Mouse (Mus musculus): ENCODE data around the gene Sirt3.

DNA sequence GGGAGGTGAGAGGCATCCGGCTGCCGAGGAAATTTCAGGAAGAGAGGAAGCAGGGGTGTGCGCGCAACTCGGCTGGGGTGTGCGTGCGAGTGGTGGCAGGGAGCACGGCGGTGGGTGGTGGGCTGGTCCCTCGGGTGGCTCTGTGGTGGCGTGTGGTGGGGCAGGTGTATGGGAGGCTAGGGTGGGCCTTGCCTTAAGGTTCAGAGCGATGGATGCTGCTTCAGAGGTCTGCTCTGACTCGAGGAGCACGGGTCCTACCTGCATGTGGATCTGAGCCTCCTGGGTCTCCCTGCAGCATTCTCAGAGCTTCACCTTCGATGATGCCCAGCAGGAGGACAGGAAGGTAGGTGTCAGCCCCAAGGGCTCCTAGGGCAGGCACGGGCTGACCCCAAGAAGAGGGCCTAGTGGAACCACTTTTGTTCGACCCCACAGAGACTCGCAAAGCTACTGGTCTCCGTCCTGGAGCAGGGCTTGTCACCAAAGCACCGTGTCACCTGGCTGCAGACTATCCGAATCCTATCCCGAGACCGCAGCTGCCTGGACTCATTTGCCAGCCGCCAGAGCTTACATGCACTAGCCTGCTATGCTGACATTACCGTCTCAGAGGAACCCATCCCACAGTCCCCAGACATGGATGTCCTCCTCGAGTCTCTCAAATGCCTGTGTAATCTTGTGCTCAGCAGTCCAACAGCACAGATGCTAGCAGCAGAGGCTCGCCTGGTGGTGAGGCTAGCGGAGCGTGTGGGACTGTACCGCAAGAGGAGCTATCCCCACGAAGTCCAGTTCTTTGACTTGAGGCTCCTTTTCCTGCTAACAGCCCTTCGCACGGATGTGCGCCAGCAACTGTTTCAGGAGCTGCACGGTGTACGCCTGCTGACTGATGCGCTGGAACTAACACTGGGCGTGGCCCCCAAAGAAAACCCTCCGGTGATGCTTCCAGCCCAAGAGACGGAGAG lies 24.3 kb downstream of the Sirt3 start, which contains the start of gene Bet1l:
- TF ChIP-seq CTCF (IDR thresholded peaks at IDR 0.05; ENCODE audit: extremely low read depth, insufficient read length, insufficient replicate concordance, low read depth, low read length), result no peak
- no peak for TF ChIP-seq POLR2A (IDR thresholded peaks at IDR 0.05; ENCODE audit: low read depth, low read length)

Data from small intestine, adult 2 months (tissue).